Mouse (Mus musculus) liver, embryonic 14.5 days (tissue): ENCODE measurements around the gene Sel1l2. TPM values are rescaled to one million over a fixed set of nuclear protein-coding genes. Genes with fewer than 3 reads are reported as not detected.

ENCODE experiments used
- ATAC-seq: fragments of 200-750 bp; cut with Nextera tagmentation; 2 replicates; pipeline ENCODE4 v1.8.0; 2017; ENCODE audit warnings: moderate number of reproducible peaks, mild to moderate bottlenecking, moderate library complexity; ENCODE audit not compliant: insufficient read depth
- DNase-seq, 3 experiments: peaks; one replicate each; pipeline ENCODE4 v3.0.0-alpha.2; 2012 to 2013; ENCODE audit warnings: low read depth in 3 of 3, low spot score in 3 of 3
- H3K27ac ChIP-seq: fragments of 300-500 bp; sonication (generic); 2 replicates; pipeline ENCODE4 v1.5.1; 2014; ENCODE audit warnings: moderate library complexity, mild to moderate bottlenecking, control low read depth, inconsistent platforms
- H3K27me3 ChIP-seq: fragments of 300-500 bp; sonication (generic); 2 replicates; pipeline ENCODE4 v1.6.1; 2014; ENCODE audit warnings: mild to moderate bottlenecking, low read length, moderate library complexity; ENCODE audit not compliant: control insufficient read depth, insufficient read depth
- H3K36me3 ChIP-seq: fragments of 300-500 bp; sonication (generic); replicated peaks from 2 replicates; pipeline ENCODE4 v1.6.1; 2014; ENCODE audit warnings: low read depth; ENCODE audit not compliant: control insufficient read depth, insufficient read depth
- H3K4me1 ChIP-seq, 2 experiments: fragments of 200-500 bp in 1 of 2; fragments of 300-500 bp in 1 of 2; sonication (generic) in 1 of 2; replicated peaks; 2 replicates each; pipeline ENCODE4 v1.6.1; 2012 to 2014; ENCODE audit warnings: antibody characterized with exemption in 1 of 2, inconsistent platforms in 1 of 2, low read length in 1 of 2; ENCODE audit not compliant: control insufficient read depth in 2 of 2, insufficient read depth in 2 of 2
- H3K4me2 ChIP-seq: fragments of 300-500 bp; sonication (generic); 2 replicates; pipeline ENCODE4 v1.6.1; 2014; ENCODE audit warnings: low read depth, mild to moderate bottlenecking, control low read depth, moderate library complexity
- H3K4me3 ChIP-seq, 2 experiments: fragments of 200-500 bp in 1 of 2; fragments of 300-500 bp in 1 of 2; sonication (generic) in 1 of 2; 2 replicates each; pipeline ENCODE4 v1.5.1; 2012 to 2014; ENCODE audit warnings: low read depth in 2 of 2, low read length in 2 of 2, mild to moderate bottlenecking in 2 of 2, control low read depth in 1 of 2, inconsistent platforms in 1 of 2, moderate library complexity in 1 of 2; ENCODE audit not compliant: insufficient read depth in 1 of 2
- H3K9ac ChIP-seq: fragments of 300-500 bp; sonication (generic); replicated peaks from 2 replicates; pipeline ENCODE4 v1.6.1; 2014; ENCODE audit warnings: mild to moderate bottlenecking, control low read depth, moderate library complexity
- H3K9me3 ChIP-seq: fragments of 300-500 bp; sonication (generic); 2 replicates; pipeline ENCODE4 v1.6.1; 2016; ENCODE audit warnings: low read length, mixed read lengths; ENCODE audit not compliant: control insufficient read depth
- CTCF ChIP-seq: IDR thresholded peaks from 2 replicates; pipeline ENCODE4 v1.5.1; 2016; ENCODE audit warnings: antibody characterized with exemption, low read depth, control low read depth
- EP300 ChIP-seq: IDR thresholded peaks from 2 replicates; pipeline ENCODE4 v1.6.1; 2016; ENCODE audit warnings: antibody characterized with exemption, low read depth
- WGBS: fragments of 180-500 bp; shearing (Covaris S2); extraction: QIAGEN DNeasy Blood & Tissue Kit; methylation state at CpG from one replicate; pipeline ENCODE4 v1.1.7; 2014; ENCODE audit not compliant: insufficient replicate concordance; 5-methylcytosine and 5-hydroxymethylcytosine counted together
- polyA plus RNA-seq, 2 experiments: library from polyadenylated mRNA; depleted of rRNA in 1 of 2; stranded (reverse) in 1 of 2; unstranded in 1 of 2; fragments of >200 nt; fragmentation: Nextera tagmentation in 1 of 2; extraction: Ambion mirVana in 1 of 2; gene quantifications; 2 replicates each; pipeline versions ENCODE4 v1.2.1 to v1.2.3; 2012 to 2014

The Sel1l2 gene
- polyA plus RNA-seq, 2 experiments, result not detected

GRCm38 (mm10) chr2:140220325-140220724 lies 169.2 kb downstream of the Sel1l2 start:
- TF ChIP-seq EP300 (no peak), CTCF (no peak)
- Histone ChIP-seq H3K4me1 (no peaks in the 10 kb centered on the region), H3K4me2 (no peak overlapping the region), H3K27ac (no peak overlapping the region), H3K27me3 (no peaks in the 10 kb centered on the region), H3K9ac (no peak overlapping the region), H3K9me3 (no peaks in the 10 kb centered on the region), H3K36me3 (no peaks in the 10 kb centered on the region), H3K4me3 (no peak overlapping the region)
- ATAC-seq (no peak), DNase-seq (no peak)
- WGBS, result 69% methylated on average over 8 of the region's 8 CpGs

DNA sequence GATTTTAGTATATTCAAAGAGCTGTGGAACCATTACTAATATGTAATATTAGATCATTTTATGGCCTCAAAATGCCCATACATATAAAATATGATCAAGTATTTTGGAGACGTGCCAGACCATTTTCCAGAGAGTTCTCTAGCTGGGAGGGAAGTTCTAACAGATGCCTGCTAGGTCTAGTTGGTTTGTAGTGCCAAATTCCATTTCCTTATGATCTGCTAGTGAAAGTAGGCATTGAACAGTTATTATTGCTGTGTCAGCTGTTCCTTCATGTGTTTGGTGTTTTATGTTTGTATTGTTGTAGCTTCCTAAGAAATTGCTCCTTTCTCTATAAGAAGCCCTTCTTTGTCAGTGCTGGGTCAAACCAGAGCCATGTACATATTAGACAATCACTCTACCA lies 173.5 kb downstream of the Sel1l2 start:
- no peaks in the 10 kb centered on the region for H3K36me3 ChIP-seq
- DNase-seq (no peak), ATAC-seq (no peak)
- H3K27ac ChIP-seq, result no peak overlapping the region
- TF ChIP-seq CTCF (no peak), EP300 (no peak)
- no peaks in the 10 kb centered on the region for H3K4me1 ChIP-seq
- WGBS, result 48% methylated on average over 1 of the region's 1 CpGs
- no peak overlapping the region for H3K4me3 ChIP-seq
- H3K27me3 ChIP-seq, result no peaks in the 10 kb centered on the region
- no peak overlapping the region for H3K4me2 ChIP-seq
- H3K9me3 ChIP-seq, result no peaks in the 10 kb centered on the region
- H3K9ac ChIP-seq, result no peak overlapping the region

DNA sequence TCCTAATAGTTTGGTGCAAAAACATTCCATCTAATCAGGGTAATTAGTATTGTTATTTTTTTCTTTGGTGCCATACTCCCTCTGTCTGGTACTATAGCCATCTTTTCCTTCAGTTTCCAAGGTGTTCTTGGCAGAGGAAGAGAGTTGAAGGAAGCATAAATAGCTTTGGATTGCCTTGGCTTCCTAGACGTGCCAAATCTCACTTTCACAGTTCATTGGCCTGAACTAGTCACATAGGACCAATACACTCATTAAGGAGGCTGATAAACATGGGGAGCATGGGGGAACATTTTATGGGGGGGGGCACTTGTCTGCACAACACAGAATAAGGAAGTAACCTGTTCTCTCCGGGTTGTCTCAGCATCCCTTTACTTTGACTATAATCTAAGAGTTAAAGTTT lies 174.1 kb downstream of the Sel1l2 start:
- Histone ChIP-seq H3K27ac (no peak overlapping the region), H3K4me3 (no peak overlapping the region), H3K9ac (no peak overlapping the region), H3K9me3 (no peaks in the 10 kb centered on the region), H3K4me2 (no peak overlapping the region), H3K4me1 (no peaks in the 10 kb centered on the region), H3K27me3 (no peaks in the 10 kb centered on the region), H3K36me3 (no peaks in the 10 kb centered on the region)
- DNase-seq (no peak), ATAC-seq (no peak)
- 45% methylated on average over 2 of the region's 2 CpGs for WGBS
- no peak for TF ChIP-seq CTCF
- TF ChIP-seq EP300, result no peak

GRCm38 (mm10) chr2:140214519-140215027 lies 174.9 kb downstream of the Sel1l2 start:
- H3K36me3 ChIP-seq, result no peaks in the 10 kb centered on the region
- no peak overlapping the region for H3K9ac ChIP-seq
- H3K4me3 ChIP-seq, result no peak overlapping the region
- H3K4me2 ChIP-seq, result no peak overlapping the region
- H3K27me3 ChIP-seq, result no peaks in the 10 kb centered on the region
- WGBS, result 59% methylated on average over 4 of the region's 4 CpGs
- no peak overlapping the region for H3K27ac ChIP-seq
- ATAC-seq (no peak), DNase-seq (no peak)
- no peaks in the 10 kb centered on the region for H3K4me1 ChIP-seq
- TF ChIP-seq EP300 (no peak), CTCF (no peak)
- no peaks in the 10 kb centered on the region for H3K9me3 ChIP-seq

GRCm38 (mm10) chr2:140203756-140204155 lies 185.8 kb downstream of the Sel1l2 start:
- Histone ChIP-seq H3K4me1 (no peaks in the 10 kb centered on the region), H3K9me3 (no peaks in the 10 kb centered on the region), H3K36me3 (no peaks in the 10 kb centered on the region), H3K9ac (no peak overlapping the region), H3K27me3 (no peaks in the 10 kb centered on the region), H3K27ac (no peak overlapping the region), H3K4me2 (no peak overlapping the region), H3K4me3 (no peak overlapping the region)
- no peak for ATAC-seq
- 84% methylated on average over 7 of the region's 7 CpGs for WGBS
- TF ChIP-seq CTCF (no peak), EP300 (no peak)
- DNase-seq, result no peak
